Mouse (Mus musculus) lung, adult 2 months (tissue): ENCODE measurements at regions not wholly inside any gene's neighbourhood (a gene's known extent, or its start where the extent isn't known, plus 50 kb on each side); places are given as distances from the start of the nearest gene placed in this dataset.

Experiments used
- CTCF ChIP-seq: fragments of 200-500 bp; IDR thresholded peaks from 2 replicates; pipeline ENCODE4 v1.5.1; 2011; ENCODE audit warnings: mild to moderate bottlenecking, low read length, control low read depth; ENCODE audit not compliant: insufficient read depth
- POLR2A ChIP-seq: fragments of 200-500 bp; IDR thresholded peaks from 2 replicates; pipeline ENCODE4 v1.6.1; 2011; ENCODE audit warnings: low read depth, mild to moderate bottlenecking, control low read depth, low read length, borderline replicate concordance; ENCODE audit errors: extremely low read depth

- TF ChIP-seq CTCF (no peak), POLR2A (no peak)
These were observed 79.3 kb upstream of the Six2 start for GRCm38 (mm10) chr17:85767201-85767862.
